Mouse (Mus musculus) kidney, embryonic 14.5 days (tissue): ENCODE results near the gene Rusc2. TPM values are rescaled to one million over a fixed set of nuclear protein-coding genes. Genes with fewer than 3 reads are reported as not detected.

Experiments used
- ATAC-seq: fragments of 200-750 bp; cut with Nextera tagmentation; 2 replicates; pipeline ENCODE4 v1.8.0; 2017; ENCODE audit warnings: moderate number of reproducible peaks, mild to moderate bottlenecking, moderate TSS enrichment, moderate library complexity; ENCODE audit not compliant: low FRiP score, low TSS enrichment
- H3K27ac ChIP-seq: fragments of 300-500 bp; sonication (generic); 2 replicates; pipeline ENCODE4 v1.5.1; 2014; ENCODE audit warnings: low read depth, mild to moderate bottlenecking, low read length, moderate library complexity, mixed read lengths
- H3K27me3 ChIP-seq: fragments of 300-500 bp; sonication (generic); 2 replicates; pipeline ENCODE4 v1.6.1; 2014; ENCODE audit warnings: mild to moderate bottlenecking, low read length; ENCODE audit not compliant: control insufficient read depth, insufficient read depth
- H3K36me3 ChIP-seq: fragments of 300-500 bp; sonication (generic); 2 replicates; pipeline ENCODE4 v1.6.1; 2014; ENCODE audit warnings: low read length, mixed read lengths; ENCODE audit not compliant: control insufficient read depth, insufficient read depth
- H3K4me1 ChIP-seq: fragments of 300-500 bp; sonication (generic); 2 replicates; pipeline ENCODE4 v1.6.1; 2014; ENCODE audit warnings: low read length, mixed read lengths; ENCODE audit not compliant: control insufficient read depth, insufficient read depth
- H3K4me2 ChIP-seq: fragments of 300-500 bp; sonication (generic); replicated peaks from 2 replicates; pipeline ENCODE4 v1.6.1; 2014; ENCODE audit warnings: low read depth, mild to moderate bottlenecking, low read length
- H3K4me3 ChIP-seq: fragments of 300-500 bp; sonication (generic); 2 replicates; pipeline ENCODE4 v1.5.1; 2014; ENCODE audit warnings: mild to moderate bottlenecking, low read length
- H3K9ac ChIP-seq: fragments of 300-500 bp; sonication (generic); 2 replicates; pipeline ENCODE4 v1.6.1; 2014; ENCODE audit warnings: low read depth, mild to moderate bottlenecking, low read length, moderate library complexity
- H3K9me3 ChIP-seq: fragments of 300-500 bp; sonication (generic); 2 replicates; pipeline ENCODE4 v1.6.1; 2016; ENCODE audit warnings: low read length; ENCODE audit not compliant: control insufficient read depth
- WGBS: fragments of 180-500 bp; shearing (Covaris S2); extraction: QIAGEN DNeasy Blood & Tissue Kit; methylation state at CpG from one replicate; pipeline ENCODE4 v1.1.7; 2014; 5-methylcytosine and 5-hydroxymethylcytosine counted together
- polyA plus RNA-seq: library from polyadenylated mRNA; unstranded; fragments of >200 nt; fragmentation: Nextera tagmentation; extraction: Ambion mirVana; gene quantifications from 2 replicates; pipeline ENCODE4 v1.2.1, GENCODE M21; 2014

Rusc2 gene
- polyA plus RNA-seq, 1 experiment from 2014 or later, result 8.9 TPM

DNA sequence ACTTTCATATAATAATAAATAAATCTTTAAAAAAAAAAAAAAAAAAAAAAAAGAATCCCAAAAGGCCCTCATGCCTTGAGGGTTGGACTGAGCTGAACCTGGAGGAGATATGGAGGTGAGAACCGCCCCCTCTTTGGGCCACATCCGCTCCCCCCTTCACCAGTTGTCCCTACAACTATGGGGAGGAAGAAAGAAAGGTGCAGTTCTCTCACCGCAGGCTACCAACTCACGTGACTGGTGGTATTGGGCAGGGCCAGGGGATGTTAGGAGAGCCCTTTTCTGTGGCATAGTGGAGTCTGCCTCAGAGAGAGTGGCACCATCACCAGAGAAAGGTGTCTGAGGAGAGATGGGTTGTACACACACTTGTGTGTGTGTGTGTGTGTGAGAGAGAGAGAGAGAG, 74.7 kb downstream of the Rusc2 start:
- Histone ChIP-seq H3K9ac (no peak overlapping the region), H3K9me3 (no peaks in the 10 kb centered on the region), H3K27me3 (peaks cover 20% of the 10 kb centered on the region; the same call in 1 of the 2 replicates), H3K36me3 (no peaks in the 10 kb centered on the region), H3K27ac (no peak overlapping the region), H3K4me3 (no peak overlapping the region), H3K4me1 (peaks cover 16% of the 10 kb centered on the region), H3K4me2 (no peak overlapping the region)
- 42% methylated on average over 4 of the region's 4 CpGs for WGBS
- no peak for ATAC-seq

DNA sequence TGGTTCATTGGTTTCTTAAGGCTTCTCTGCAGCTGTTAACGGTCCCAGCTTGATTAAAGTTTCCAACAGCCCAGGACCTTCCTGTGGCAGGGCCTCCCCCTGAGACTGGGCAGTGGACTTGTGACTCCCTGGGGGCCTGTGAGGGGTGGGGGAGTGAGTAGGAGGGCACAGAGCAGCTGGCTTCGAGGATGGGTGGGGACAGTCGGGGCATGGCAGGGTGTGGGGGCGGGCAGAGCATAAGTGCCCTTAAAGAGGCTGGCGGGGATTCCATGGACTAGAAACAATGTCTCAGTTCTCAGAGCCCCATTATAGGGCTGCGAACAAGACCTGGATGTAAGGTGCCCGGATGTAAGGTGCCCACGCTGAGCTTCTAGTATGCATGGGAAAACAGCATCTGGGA, 75.3 kb downstream of the Rusc2 start:
- peaks cover 20% of the 10 kb centered on the region; the same call in 1 of the 2 replicates for H3K27me3 ChIP-seq
- H3K9ac ChIP-seq, result no peak overlapping the region
- peaks cover 16% of the 10 kb centered on the region for H3K4me1 ChIP-seq
- H3K27ac ChIP-seq, result no peak overlapping the region
- no peaks in the 10 kb centered on the region for H3K9me3 ChIP-seq
- WGBS, result 16% methylated on average over 8 of the region's 8 CpGs
- H3K36me3 ChIP-seq, result no peaks in the 10 kb centered on the region
- H3K4me3 ChIP-seq, result no peak overlapping the region
- no peak overlapping the region for H3K4me2 ChIP-seq
- peak; percentile 36; the same call in 1 of the 2 replicates for ATAC-seq

DNA sequence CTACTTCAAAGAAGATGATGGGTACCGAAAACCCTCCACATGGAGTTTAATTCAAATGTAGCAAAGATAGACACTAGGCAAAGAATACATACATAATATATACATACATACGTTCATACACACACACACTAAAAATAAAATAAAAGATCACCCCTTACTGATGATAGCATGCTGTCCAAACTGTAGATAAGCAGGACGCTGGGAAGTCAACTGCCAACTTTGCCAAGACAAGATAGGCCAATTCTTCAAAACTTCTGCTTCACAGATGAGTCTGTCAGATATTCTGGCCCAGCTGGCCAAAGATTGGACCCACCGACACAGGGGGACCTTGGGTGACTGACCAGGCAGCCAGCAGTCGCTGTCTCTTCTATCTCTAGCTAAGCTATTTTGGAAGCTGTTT, 81.3 kb downstream of the Rusc2 start:
- ATAC-seq, result no peak
- Histone ChIP-seq H3K9me3 (no peaks in the 10 kb centered on the region), H3K27me3 (no peaks in the 10 kb centered on the region), H3K9ac (no peak overlapping the region), H3K27ac (no peak overlapping the region), H3K4me3 (no peak overlapping the region), H3K4me2 (no peak overlapping the region), H3K36me3 (no peaks in the 10 kb centered on the region), H3K4me1 (no peaks in the 10 kb centered on the region)
- 96% methylated on average over 5 of the region's 5 CpGs for WGBS

DNA sequence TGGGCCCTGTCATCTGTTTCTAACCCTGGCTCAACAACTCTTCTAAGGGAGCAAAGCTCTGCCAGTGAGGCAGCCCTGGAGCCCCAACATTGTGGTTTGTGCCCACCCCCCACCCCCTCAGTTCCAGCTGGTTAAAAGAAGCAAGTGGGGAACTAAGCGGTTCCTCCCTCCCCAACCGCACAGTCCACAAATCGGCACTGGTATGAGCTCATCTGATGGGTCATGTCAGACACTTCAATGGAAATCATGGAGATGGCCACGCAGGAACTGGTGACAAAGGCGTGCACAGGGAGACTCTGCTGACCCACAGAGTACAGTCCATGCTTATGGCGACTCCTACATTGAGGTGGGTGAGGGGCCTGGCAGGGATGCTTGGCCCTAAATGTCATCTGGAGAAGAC, 84.2 kb downstream of the Rusc2 start:
- no peaks in the 10 kb centered on the region for H3K36me3 ChIP-seq
- no peak overlapping the region for H3K9ac ChIP-seq
- no peak overlapping the region for H3K4me2 ChIP-seq
- H3K27ac ChIP-seq, result no peak overlapping the region
- H3K9me3 ChIP-seq, result no peaks in the 10 kb centered on the region
- no peak for ATAC-seq
- WGBS, result 81% methylated on average over 6 of the region's 6 CpGs
- H3K4me3 ChIP-seq, result no peak overlapping the region
- H3K27me3 ChIP-seq, result no peaks in the 10 kb centered on the region
- no peaks in the 10 kb centered on the region for H3K4me1 ChIP-seq

GRCm38 (mm10) chr4:43466872-43467271, 85.1 kb downstream of the Rusc2 start:
- no peaks in the 10 kb centered on the region for H3K36me3 ChIP-seq
- no peak overlapping the region for H3K4me3 ChIP-seq
- H3K27ac ChIP-seq, result no peak overlapping the region
- no peak for ATAC-seq
- no peaks in the 10 kb centered on the region for H3K9me3 ChIP-seq
- H3K27me3 ChIP-seq, result no peaks in the 10 kb centered on the region
- H3K4me1 ChIP-seq, result no peaks in the 10 kb centered on the region
- no peak overlapping the region for H3K4me2 ChIP-seq
- WGBS, result 88% methylated on average over 7 of the region's 7 CpGs
- H3K9ac ChIP-seq, result no peak overlapping the region

DNA sequence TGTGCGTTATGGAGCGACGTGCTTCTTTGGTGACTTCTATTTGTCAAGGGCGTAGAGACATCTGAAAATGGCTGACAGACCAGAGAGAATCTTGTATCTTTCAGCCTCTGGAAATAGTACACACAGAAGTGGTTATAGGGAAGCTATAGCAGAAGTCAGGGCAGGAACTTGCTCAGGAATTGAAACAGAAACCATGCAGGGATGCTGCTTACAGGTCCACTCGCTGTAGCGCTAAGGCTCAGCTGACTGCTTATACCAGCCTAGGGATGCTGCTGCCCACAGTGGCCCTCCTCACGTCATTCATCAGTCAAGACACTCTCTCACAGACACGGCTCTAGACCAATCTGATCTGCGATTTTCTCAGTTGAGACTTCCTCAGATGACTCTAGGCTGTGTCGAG, 88.5 kb downstream of the Rusc2 start:
- Histone ChIP-seq H3K27ac (no peak overlapping the region), H3K4me1 (no peaks in the 10 kb centered on the region), H3K9me3 (no peaks in the 10 kb centered on the region), H3K36me3 (no peaks in the 10 kb centered on the region), H3K27me3 (no peaks in the 10 kb centered on the region), H3K4me2 (no peak overlapping the region), H3K4me3 (no peak overlapping the region), H3K9ac (no peak overlapping the region)
- WGBS, result 95% methylated on average over 10 of the region's 10 CpGs
- no peak for ATAC-seq

GRCm38 (mm10) chr4:43473636-43474035, 91.9 kb downstream of the Rusc2 start:
- Histone ChIP-seq H3K9me3 (no peaks in the 10 kb centered on the region), H3K27me3 (no peaks in the 10 kb centered on the region), H3K9ac (no peak overlapping the region), H3K27ac (no peak overlapping the region), H3K36me3 (no peaks in the 10 kb centered on the region), H3K4me1 (peaks cover 3% of the 10 kb centered on the region; the same call in 1 of the 2 replicates), H3K4me2 (no peak overlapping the region), H3K4me3 (no peak overlapping the region)
- 73% methylated on average over 1 of the region's 1 CpGs for WGBS
- no peak for ATAC-seq

- Histone ChIP-seq H3K27ac (no peak overlapping the region), H3K4me1 (peaks cover 3% of the 10 kb centered on the region; the same call in 1 of the 2 replicates), H3K9ac (no peak overlapping the region), H3K4me2 (no peak overlapping the region), H3K36me3 (no peaks in the 10 kb centered on the region), H3K27me3 (no peaks in the 10 kb centered on the region), H3K9me3 (no peaks in the 10 kb centered on the region), H3K4me3 (no peak overlapping the region)
- no peak for ATAC-seq
- 91% methylated on average over 6 of the region's 6 CpGs for WGBS
These were observed 94.8 kb downstream of the Rusc2 start for GRCm38 (mm10) chr4:43476604-43477003.
